Mouse (Mus musculus): ENCODE data around the gene Srsf7. TPM values are rescaled to one million over a fixed set of nuclear protein-coding genes. Genes with fewer than 3 reads are reported as not detected.

Gene Srsf7
- 756 and 811 TPM in 2 replicates for polyA plus RNA-seq (2014; fragmentation: Nextera tagmentation; extraction: Ambion mirVana)

- Histone ChIP-seq H3K4me1 (ENCODE audit: control insufficient read depth, insufficient read depth, low read length) (peaks cover 7% of the 10 kb centered on the region; the same call in 1 of the 2 replicates), H3K4me3 (ENCODE audit: low read length) (peak within 1 kb of the TSS; percentile 90), H3K36me3 (ENCODE audit: control insufficient read depth, insufficient read depth, low read length) (peaks cover 33% of the 10 kb centered on the region), H3K9me3 (ENCODE audit: control insufficient read depth, low read length) (no peaks in the 10 kb centered on the region), H3K27ac (ENCODE audit: low read depth, low read length) (peak within 1 kb of the TSS; percentile 99), H3K9ac (ENCODE audit: low read depth, low read length) (peak within 1 kb of the TSS; percentile 99), H3K4me2 (replicated peaks; ENCODE audit: low read depth, low read length) (peak within 1 kb of the TSS; percentile 75), H3K27me3 (ENCODE audit: control insufficient read depth, insufficient read depth, low read length) (no peaks in the 10 kb centered on the region)
- under 1% methylated on average over 77 of the region's 95 CpGs for WGBS
- peak; percentile 93 for ATAC-seq (ENCODE audit: low FRiP score, low TSS enrichment)
Measured at GRCm38 (mm10) chr17:80206671-80207581, at the start of gene Srsf7, which contains the start of gene Ttc39d. Gene Srsf7, minus strand, starts transcription at chr17:80207307. Gene Ttc39d, plus strand, starts transcription at chr17:80207460.

GRCm38 (mm10) chr17:80255208-80255607, 48.1 kb upstream of the Srsf7 start:
- Histone ChIP-seq H3K9ac (ENCODE audit: low read depth, low read length) (no peak overlapping the region), H3K4me2 (replicated peaks; ENCODE audit: low read depth, low read length) (no peak overlapping the region), H3K27me3 (ENCODE audit: control insufficient read depth, insufficient read depth, low read length) (no peaks in the 10 kb centered on the region), H3K36me3 (ENCODE audit: control insufficient read depth, insufficient read depth, low read length) (peaks cover 91% of the 10 kb centered on the region), H3K4me1 (ENCODE audit: control insufficient read depth, insufficient read depth, low read length) (no peaks in the 10 kb centered on the region), H3K4me3 (ENCODE audit: low read length) (no peak overlapping the region), H3K27ac (ENCODE audit: low read depth, low read length) (no peak overlapping the region), H3K9me3 (ENCODE audit: control insufficient read depth, low read length) (no peaks in the 10 kb centered on the region)
- 64% methylated on average over 13 of the region's 13 CpGs for WGBS
- ATAC-seq (ENCODE audit: low FRiP score, low TSS enrichment): no peak

GRCm38 (mm10) chr17:80254421-80254820, 47.3 kb upstream of the Srsf7 start:
- Histone ChIP-seq H3K4me2 (replicated peaks; ENCODE audit: low read depth, low read length) (no peak overlapping the region), H3K36me3 (ENCODE audit: control insufficient read depth, insufficient read depth, low read length) (peaks cover 91% of the 10 kb centered on the region), H3K4me3 (ENCODE audit: low read length) (no peak overlapping the region), H3K27ac (ENCODE audit: low read depth, low read length) (no peak overlapping the region), H3K9ac (ENCODE audit: low read depth, low read length) (no peak overlapping the region), H3K9me3 (ENCODE audit: control insufficient read depth, low read length) (no peaks in the 10 kb centered on the region), H3K4me1 (ENCODE audit: control insufficient read depth, insufficient read depth, low read length) (no peaks in the 10 kb centered on the region), H3K27me3 (ENCODE audit: control insufficient read depth, insufficient read depth, low read length) (no peaks in the 10 kb centered on the region)
- ATAC-seq (ENCODE audit: low FRiP score, low TSS enrichment): no peak
- 97% methylated on average over 5 of the region's 5 CpGs for WGBS

GRCm38 (mm10) chr17:80252757-80253525, 45.8 kb upstream of the Srsf7 start:
- H3K27me3 ChIP-seq (ENCODE audit: control insufficient read depth, insufficient read depth, low read length): no peaks in the 10 kb centered on the region
- H3K4me3 ChIP-seq (ENCODE audit: low read length): no peak overlapping the region
- peak overlapping the region; percentile 2; the same call in 1 of the 2 replicates for H3K27ac ChIP-seq (ENCODE audit: low read depth, low read length)
- no peak; the same call in 1 of the 2 replicates for ATAC-seq (ENCODE audit: low FRiP score, low TSS enrichment)
- WGBS: 56% methylated on average over 13 of the region's 13 CpGs
- H3K9ac ChIP-seq (ENCODE audit: low read depth, low read length): no peak overlapping the region
- H3K36me3 ChIP-seq (ENCODE audit: control insufficient read depth, insufficient read depth, low read length): peaks cover 87% of the 10 kb centered on the region
- H3K4me2 ChIP-seq (replicated peaks; ENCODE audit: low read depth, low read length): no peak overlapping the region
- no peaks in the 10 kb centered on the region for H3K4me1 ChIP-seq (ENCODE audit: control insufficient read depth, insufficient read depth, low read length)
- no peaks in the 10 kb centered on the region for H3K9me3 ChIP-seq (ENCODE audit: control insufficient read depth, low read length)

- Histone ChIP-seq H3K36me3 (ENCODE audit: control insufficient read depth, insufficient read depth, low read length) (peaks cover 64% of the 10 kb centered on the region), H3K4me3 (ENCODE audit: low read length) (no peak overlapping the region), H3K4me2 (replicated peaks; ENCODE audit: low read depth, low read length) (no peak overlapping the region), H3K27ac (ENCODE audit: low read depth, low read length) (no peak overlapping the region), H3K9ac (ENCODE audit: low read depth, low read length) (no peak overlapping the region), H3K27me3 (ENCODE audit: control insufficient read depth, insufficient read depth, low read length) (no peaks in the 10 kb centered on the region), H3K9me3 (ENCODE audit: control insufficient read depth, low read length) (no peaks in the 10 kb centered on the region), H3K4me1 (ENCODE audit: control insufficient read depth, insufficient read depth, low read length) (no peaks in the 10 kb centered on the region)
- no peak for ATAC-seq (ENCODE audit: low FRiP score, low TSS enrichment)
- 51% methylated on average over 13 of the region's 13 CpGs for WGBS
Measured at GRCm38 (mm10) chr17:80243116-80243515, 36.0 kb upstream of the Srsf7 start.

GRCm38 (mm10) chr17:80241594-80241993, 34.5 kb upstream of the Srsf7 start:
- H3K9me3 ChIP-seq (ENCODE audit: control insufficient read depth, low read length): no peaks in the 10 kb centered on the region
- H3K36me3 ChIP-seq (ENCODE audit: control insufficient read depth, insufficient read depth, low read length): peaks cover 60% of the 10 kb centered on the region
- H3K27me3 ChIP-seq (ENCODE audit: control insufficient read depth, insufficient read depth, low read length): no peaks in the 10 kb centered on the region
- no peak overlapping the region for H3K27ac ChIP-seq (ENCODE audit: low read depth, low read length)
- H3K9ac ChIP-seq (ENCODE audit: low read depth, low read length): no peak overlapping the region
- ATAC-seq (ENCODE audit: low FRiP score, low TSS enrichment): no peak
- H3K4me2 ChIP-seq (replicated peaks; ENCODE audit: low read depth, low read length): no peak overlapping the region
- no peak overlapping the region for H3K4me3 ChIP-seq (ENCODE audit: low read length)
- no peaks in the 10 kb centered on the region for H3K4me1 ChIP-seq (ENCODE audit: control insufficient read depth, insufficient read depth, low read length)
- WGBS: 87% methylated on average over 9 of the region's 9 CpGs

GRCm38 (mm10) chr17:80237475-80237874, 30.4 kb upstream of the Srsf7 start:
- Histone ChIP-seq H3K36me3 (ENCODE audit: control insufficient read depth, insufficient read depth, low read length) (peaks cover 31% of the 10 kb centered on the region), H3K4me1 (ENCODE audit: control insufficient read depth, insufficient read depth, low read length) (no peaks in the 10 kb centered on the region), H3K4me3 (ENCODE audit: low read length) (no peak overlapping the region), H3K4me2 (replicated peaks; ENCODE audit: low read depth, low read length) (no peak overlapping the region), H3K27me3 (ENCODE audit: control insufficient read depth, insufficient read depth, low read length) (no peaks in the 10 kb centered on the region), H3K9me3 (ENCODE audit: control insufficient read depth, low read length) (no peaks in the 10 kb centered on the region), H3K9ac (ENCODE audit: low read depth, low read length) (no peak overlapping the region), H3K27ac (ENCODE audit: low read depth, low read length) (no peak overlapping the region)
- whole genome bisulfite sequencing: 91% methylated on average over 5 of the region's 5 CpGs
- ATAC-seq (ENCODE audit: low FRiP score, low TSS enrichment): no peak

GRCm38 (mm10) chr17:80236805-80237204, 29.7 kb upstream of the Srsf7 start:
- Histone ChIP-seq H3K4me1 (ENCODE audit: control insufficient read depth, insufficient read depth, low read length) (no peaks in the 10 kb centered on the region), H3K9ac (ENCODE audit: low read depth, low read length) (no peak overlapping the region), H3K27me3 (ENCODE audit: control insufficient read depth, insufficient read depth, low read length) (no peaks in the 10 kb centered on the region), H3K27ac (ENCODE audit: low read depth, low read length) (no peak overlapping the region), H3K4me2 (replicated peaks; ENCODE audit: low read depth, low read length) (no peak overlapping the region), H3K36me3 (ENCODE audit: control insufficient read depth, insufficient read depth, low read length) (peaks cover 25% of the 10 kb centered on the region), H3K9me3 (ENCODE audit: control insufficient read depth, low read length) (no peaks in the 10 kb centered on the region), H3K4me3 (ENCODE audit: low read length) (no peak overlapping the region)
- ATAC-seq (ENCODE audit: low FRiP score, low TSS enrichment): no peak
- WGBS: 91% methylated on average over 3 of the region's 3 CpGs

Measured in kidney, embryonic 14.5 days (tissue).